Mouse (Mus musculus) intestine, embryonic 16.5 days (tissue): ENCODE data around the gene Smad6. TPM values are rescaled to one million over a fixed set of nuclear protein-coding genes. Genes with fewer than 3 reads are reported as not detected.

Experiments
- ATAC-seq: fragments of 200-750 bp; cut with Nextera tagmentation; 2 replicates; pipeline ENCODE4 v1.8.0; 2017; ENCODE audit warnings: moderate TSS enrichment, moderate library complexity
- H3K27ac ChIP-seq: fragments of 300-500 bp; sonication (generic); 2 replicates; pipeline ENCODE4 v1.5.1; 2014; ENCODE audit warnings: mild to moderate bottlenecking, low read length
- H3K27me3 ChIP-seq: fragments of 300-500 bp; sonication (generic); replicated peaks from 2 replicates; pipeline ENCODE4 v1.6.1; 2014; ENCODE audit warnings: low read length, control low read depth, mixed read lengths; ENCODE audit not compliant: control insufficient read depth, insufficient read depth
- H3K36me3 ChIP-seq: fragments of 300-500 bp; sonication (generic); 2 replicates; pipeline ENCODE4 v1.6.1; 2014; ENCODE audit warnings: low read length, control low read depth; ENCODE audit not compliant: control insufficient read depth, insufficient read depth
- H3K4me1 ChIP-seq: fragments of 300-500 bp; sonication (generic); 2 replicates; pipeline ENCODE4 v1.6.1; 2014; ENCODE audit warnings: low read length, control low read depth, mixed read lengths; ENCODE audit not compliant: control insufficient read depth, insufficient read depth
- H3K4me2 ChIP-seq: fragments of 300-500 bp; sonication (generic); 2 replicates; pipeline ENCODE4 v1.6.1; 2014; ENCODE audit warnings: low read depth, low read length, control low read depth
- H3K4me3 ChIP-seq: fragments of 300-500 bp; sonication (generic); 2 replicates; pipeline ENCODE4 v1.5.1; 2014; ENCODE audit warnings: mild to moderate bottlenecking, low read length
- H3K9ac ChIP-seq: fragments of 300-500 bp; sonication (generic); 2 replicates; pipeline ENCODE4 v1.6.1; 2014; ENCODE audit warnings: low read depth, low read length
- H3K9me3 ChIP-seq: fragments of 300-500 bp; sonication (generic); 2 replicates; pipeline ENCODE4 v1.6.1; 2016; ENCODE audit warnings: low read length, control low read depth; ENCODE audit not compliant: control insufficient read depth
- WGBS: fragments of 180-500 bp; shearing (Covaris S2); extraction: QIAGEN DNeasy Blood & Tissue Kit; methylation state at CpG from one replicate; pipeline ENCODE4 v1.1.7; 2014; 5-methylcytosine and 5-hydroxymethylcytosine counted together
- polyA plus RNA-seq: library from polyadenylated mRNA; unstranded; fragments of >200 nt; fragmentation: Nextera tagmentation; extraction: Ambion mirVana; gene quantifications from 2 replicates; pipeline ENCODE4 v1.2.1, GENCODE M21; 2015

The Smad6 gene
- polyA plus RNA-seq: 3.9 and 8.1 TPM in 2 replicates

GRCm38 (mm10) chr9:64021853-64022561 lies at the start of gene Smad6:
Gene Smad6, minus strand, starts transcription at chr9:64022059.
- ATAC-seq: peak; percentile 65
- Histone ChIP-seq H3K9ac (peak within 1 kb of the TSS; percentile 99), H3K9me3 (no peaks in the 10 kb centered on the region), H3K27ac (peak within 1 kb of the TSS; percentile 96), H3K36me3 (no peaks in the 10 kb centered on the region), H3K4me1 (peaks cover 31% of the 10 kb centered on the region), H3K27me3 (no peaks in the 10 kb centered on the region), H3K4me2 (peak within 1 kb of the TSS; percentile 83), H3K4me3 (peak within 1 kb of the TSS; percentile 95)
- under 1% methylated on average over 59 of the region's 60 CpGs for WGBS

DNA sequence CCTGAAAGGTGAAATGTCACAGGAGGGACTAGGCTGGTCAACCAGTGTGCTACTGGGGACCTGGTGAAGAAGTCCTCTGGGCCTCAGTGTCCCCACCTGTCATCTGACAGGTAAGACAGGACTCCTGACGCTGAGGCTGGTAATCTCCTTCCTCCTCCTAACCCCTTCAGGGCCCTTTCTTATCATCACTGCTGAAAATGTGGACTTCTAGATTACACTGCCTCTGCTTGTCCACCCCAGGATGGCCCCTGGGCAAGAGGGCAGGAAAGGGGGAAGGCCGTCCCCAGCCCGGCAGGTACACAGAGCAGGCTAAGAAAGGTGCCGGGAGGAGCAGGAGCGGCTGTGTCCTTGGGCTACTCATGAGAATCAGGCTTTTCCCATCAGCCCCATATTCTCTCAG lies 48.8 kb upstream of the Smad6 start:
- Histone ChIP-seq H3K4me1 (peaks cover 26% of the 10 kb centered on the region), H3K27me3 (no peaks in the 10 kb centered on the region), H3K9ac (no peak overlapping the region), H3K4me3 (no peak overlapping the region), H3K27ac (0 out of 2 replicates have a peak overlapping the region, but pooled peaks have one; percentile 5), H3K4me2 (no peak overlapping the region), H3K36me3 (no peaks in the 10 kb centered on the region), H3K9me3 (no peaks in the 10 kb centered on the region)
- WGBS: 66% methylated on average over 5 of the region's 5 CpGs
- peak; percentile 35 for ATAC-seq

- no peaks in the 10 kb centered on the region for H3K36me3 ChIP-seq
- H3K27me3 ChIP-seq: no peaks in the 10 kb centered on the region
- peaks cover 32% of the 10 kb centered on the region for H3K4me1 ChIP-seq
- no peaks in the 10 kb centered on the region for H3K9me3 ChIP-seq
- no peak overlapping the region for H3K4me3 ChIP-seq
- no peak for ATAC-seq
- H3K9ac ChIP-seq: no peak overlapping the region
- H3K27ac ChIP-seq: peak overlapping the region; percentile 33; the same call in 1 of the 2 replicates
- H3K4me2 ChIP-seq: no peak overlapping the region
- 67% methylated on average over 5 of the region's 5 CpGs for WGBS
These were observed 47.3 kb upstream of the Smad6 start for GRCm38 (mm10) chr9:64069131-64069530.

GRCm38 (mm10) chr9:64068571-64068970 lies 46.7 kb upstream of the Smad6 start:
- peaks cover 32% of the 10 kb centered on the region for H3K4me1 ChIP-seq
- no peaks in the 10 kb centered on the region for H3K9me3 ChIP-seq
- no peak overlapping the region for H3K4me3 ChIP-seq
- H3K27me3 ChIP-seq: no peaks in the 10 kb centered on the region
- no peaks in the 10 kb centered on the region for H3K36me3 ChIP-seq
- no peak for ATAC-seq
- H3K4me2 ChIP-seq: no peak overlapping the region
- peak overlapping the region; percentile 30; the same call in 1 of the 2 replicates for H3K27ac ChIP-seq
- 100% methylated on average over 1 of the region's 1 CpGs for WGBS
- no peak overlapping the region for H3K9ac ChIP-seq

DNA sequence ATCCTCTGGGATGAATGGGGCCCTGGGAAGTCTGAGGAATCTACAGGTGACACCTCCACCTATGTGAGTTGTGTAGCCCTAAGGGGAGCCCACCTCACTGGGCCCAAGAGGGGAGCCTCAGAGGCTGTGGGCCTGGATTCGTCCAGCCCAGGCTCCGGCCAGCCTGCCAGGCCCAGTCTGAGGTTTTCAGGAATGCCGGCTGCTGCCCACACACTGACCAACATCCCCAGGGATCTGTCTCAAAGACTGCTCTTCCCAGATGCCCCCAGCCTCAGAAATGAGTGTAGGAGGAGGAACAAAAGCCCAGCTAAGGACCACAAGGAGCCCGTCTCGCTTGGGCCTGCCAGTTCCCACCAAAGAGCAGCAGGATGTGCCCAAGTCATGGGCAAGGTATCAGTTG lies 45.9 kb upstream of the Smad6 start:
- Histone ChIP-seq H3K27ac (peak overlapping the region; percentile 30; the same call in 1 of the 2 replicates), H3K9ac (peak overlapping the region; percentile 12; the same call in 1 of the 2 replicates), H3K4me2 (no peak overlapping the region), H3K9me3 (no peaks in the 10 kb centered on the region), H3K27me3 (no peaks in the 10 kb centered on the region), H3K4me1 (peaks cover 34% of the 10 kb centered on the region), H3K36me3 (no peaks in the 10 kb centered on the region), H3K4me3 (no peak overlapping the region)
- no peak for ATAC-seq
- WGBS: 88% methylated on average over 5 of the region's 5 CpGs

GRCm38 (mm10) chr9:64060033-64060539 lies 38.2 kb upstream of the Smad6 start:
- no peaks in the 10 kb centered on the region for H3K36me3 ChIP-seq
- peaks cover 24% of the 10 kb centered on the region for H3K4me1 ChIP-seq
- ATAC-seq: peak; percentile 89
- peak overlapping the region; percentile 74 for H3K4me2 ChIP-seq
- peak overlapping the region; percentile 70 for H3K27ac ChIP-seq
- H3K9me3 ChIP-seq: no peaks in the 10 kb centered on the region
- no peaks in the 10 kb centered on the region for H3K27me3 ChIP-seq
- peak overlapping the region; percentile 33 for H3K4me3 ChIP-seq
- peak overlapping the region; percentile 70 for H3K9ac ChIP-seq
- 4% methylated on average over 30 of the region's 30 CpGs for WGBS

DNA sequence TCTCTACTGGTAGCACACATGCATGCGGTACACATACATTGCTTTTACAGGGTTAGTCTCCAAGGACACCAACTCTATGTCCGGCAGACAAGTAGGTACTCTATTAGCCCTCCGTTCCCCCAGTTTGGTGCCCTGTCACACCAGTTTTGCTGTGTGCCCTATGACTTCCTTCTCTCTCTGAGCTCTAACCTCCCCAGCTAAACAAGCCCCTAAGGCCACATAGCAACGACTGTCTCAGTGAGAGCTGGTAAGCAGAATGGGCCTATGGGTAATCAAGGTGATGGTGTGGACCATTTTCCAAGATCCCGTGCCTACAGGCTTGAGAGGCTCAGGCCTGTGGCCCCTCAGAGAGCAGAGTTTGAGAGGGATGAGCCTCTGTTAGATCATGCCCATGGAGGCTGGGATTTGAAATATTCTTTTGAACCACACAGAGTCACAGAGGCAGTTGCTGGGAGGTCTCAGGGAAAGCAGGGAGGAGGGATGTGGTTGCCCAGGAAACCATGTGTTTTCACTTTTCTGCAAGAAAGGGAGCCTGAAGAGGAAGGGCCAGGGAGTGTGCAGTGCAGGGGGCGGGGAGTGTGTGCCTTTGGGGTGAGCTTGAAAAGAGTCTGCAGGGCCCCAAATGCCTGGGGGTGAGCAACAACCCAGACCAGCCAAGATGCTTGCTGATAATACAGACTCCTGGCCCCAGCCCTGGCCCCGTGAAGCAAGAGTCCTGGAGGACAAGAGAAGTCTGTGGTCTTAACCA lies 36.2 kb upstream of the Smad6 start:
- no peak overlapping the region for H3K4me3 ChIP-seq
- ATAC-seq: no peak
- 62% methylated on average over 7 of the region's 7 CpGs for WGBS
- no peak overlapping the region for H3K4me2 ChIP-seq
- no peaks in the 10 kb centered on the region for H3K9me3 ChIP-seq
- no peak overlapping the region for H3K9ac ChIP-seq
- no peaks in the 10 kb centered on the region for H3K36me3 ChIP-seq
- no peak overlapping the region for H3K27ac ChIP-seq
- H3K4me1 ChIP-seq: peaks cover 24% of the 10 kb centered on the region
- no peaks in the 10 kb centered on the region for H3K27me3 ChIP-seq

DNA sequence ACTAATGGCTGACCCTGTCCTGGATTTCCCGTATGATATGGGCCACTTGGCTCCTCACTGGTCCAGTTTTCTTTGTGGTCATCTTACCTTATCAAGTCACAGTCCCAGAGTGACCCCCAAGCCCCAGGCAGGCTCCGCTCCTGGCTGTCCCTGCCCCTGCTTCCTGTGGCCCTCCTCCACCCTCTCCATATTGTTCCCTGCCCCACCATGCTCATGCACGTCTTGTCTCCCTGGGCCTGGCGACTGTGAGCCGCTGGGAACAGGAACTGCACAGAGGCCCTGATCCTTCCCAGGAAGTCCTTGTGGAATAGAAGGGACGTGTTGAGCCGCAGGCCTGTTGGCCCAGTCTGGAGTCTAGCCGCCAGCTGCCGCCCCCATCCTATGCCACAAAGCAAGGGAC lies 33.3 kb upstream of the Smad6 start:
- H3K9me3 ChIP-seq: no peaks in the 10 kb centered on the region
- no peak overlapping the region for H3K4me2 ChIP-seq
- H3K4me3 ChIP-seq: no peak overlapping the region
- no peak overlapping the region for H3K9ac ChIP-seq
- peaks cover 22% of the 10 kb centered on the region for H3K4me1 ChIP-seq
- H3K27me3 ChIP-seq: no peaks in the 10 kb centered on the region
- H3K36me3 ChIP-seq: no peaks in the 10 kb centered on the region
- H3K27ac ChIP-seq: no peak overlapping the region
- 69% methylated on average over 9 of the region's 9 CpGs for WGBS
- ATAC-seq: no peak

DNA sequence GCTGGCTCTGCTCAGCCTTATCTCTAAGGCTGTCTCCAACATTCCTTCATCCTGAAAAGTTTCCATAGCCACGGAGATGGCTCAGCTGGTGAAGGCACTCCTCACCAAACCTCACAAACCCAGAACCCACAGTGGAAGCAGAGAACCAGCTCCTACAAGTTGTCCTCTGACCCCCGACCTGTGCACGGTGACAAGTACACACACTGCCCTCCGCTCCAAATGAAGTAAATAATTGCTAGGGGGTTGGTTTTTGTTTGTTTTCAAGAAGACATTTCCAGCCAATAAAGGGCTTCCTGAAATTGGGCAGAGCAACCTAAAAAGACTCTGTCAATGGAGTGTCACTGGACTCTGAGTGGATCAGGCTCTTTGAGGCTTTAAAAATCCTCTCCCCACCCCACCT lies 31.9 kb upstream of the Smad6 start:
- no peaks in the 10 kb centered on the region for H3K36me3 ChIP-seq
- H3K4me1 ChIP-seq: peaks cover 18% of the 10 kb centered on the region
- no peaks in the 10 kb centered on the region for H3K9me3 ChIP-seq
- H3K9ac ChIP-seq: no peak overlapping the region
- no peaks in the 10 kb centered on the region for H3K27me3 ChIP-seq
- H3K4me3 ChIP-seq: no peak overlapping the region
- no peak overlapping the region for H3K4me2 ChIP-seq
- H3K27ac ChIP-seq: no peak overlapping the region
- 42% methylated on average over 4 of the region's 4 CpGs for WGBS
- ATAC-seq: no peak
